Mouse (Mus musculus) heart, postnatal 0 days (tissue): ENCODE results near the gene Dpysl5.

Source experiments
- CTCF ChIP-seq: IDR thresholded peaks from 2 replicates; pipeline ENCODE4 v1.5.1; 2016; ENCODE audit warnings: antibody characterized with exemption, control low read depth, low read depth
- EP300 ChIP-seq: IDR thresholded peaks from 2 replicates; pipeline ENCODE4 v1.6.1; 2016; ENCODE audit warnings: antibody characterized with exemption, low read depth

GRCm38 (mm10) chr5:30825166-30825565, 113.8 kb downstream of the Dpysl5 start:
- no peak for TF ChIP-seq CTCF
- no peak for TF ChIP-seq EP300
